Mouse (Mus musculus) heart, embryonic 11.5 days (tissue): ENCODE data around the gene Vmn1r222. TPM values are rescaled to one million over a fixed set of nuclear protein-coding genes. Genes with fewer than 3 reads are reported as not detected.
"Not testable (repeated sequence)": the region's sequence is repeated elsewhere in the genome, so short reads cannot be mapped to it uniquely, and the experiment has no call there.

Source experiments
- ATAC-seq: fragments of 200-750 bp; cut with Nextera tagmentation; replicated peaks from 2 replicates; pipeline ENCODE4 v1.8.0; 2017; ENCODE audit warnings: moderate library complexity; ENCODE audit not compliant: insufficient number of reproducible peaks, low FRiP score, low TSS enrichment
- H3K27ac ChIP-seq: fragments of 300-500 bp; sonication (generic); 2 replicates; pipeline ENCODE4 v1.5.1; 2014; ENCODE audit warnings: mild to moderate bottlenecking, low read depth, low read length
- H3K27me3 ChIP-seq: fragments of 300-500 bp; sonication (generic); 2 replicates; pipeline ENCODE4 v1.6.1; 2014; ENCODE audit warnings: mild to moderate bottlenecking, low read length, mixed read lengths; ENCODE audit not compliant: control insufficient read depth, insufficient read depth
- H3K36me3 ChIP-seq: fragments of 300-500 bp; sonication (generic); 2 replicates; pipeline ENCODE4 v1.6.1; 2014; ENCODE audit warnings: mild to moderate bottlenecking, low read length, moderate library complexity, mixed read lengths; ENCODE audit not compliant: control insufficient read depth, insufficient read depth
- H3K4me1 ChIP-seq: fragments of 300-500 bp; sonication (generic); 2 replicates; pipeline ENCODE4 v1.6.1; 2014; ENCODE audit warnings: low read length; ENCODE audit not compliant: control insufficient read depth, insufficient read depth
- H3K4me2 ChIP-seq: fragments of 300-500 bp; sonication (generic); 2 replicates; pipeline ENCODE4 v1.6.1; 2014; ENCODE audit warnings: mild to moderate bottlenecking, moderate library complexity
- H3K4me3 ChIP-seq: fragments of 300-500 bp; sonication (generic); 2 replicates; pipeline ENCODE4 v1.5.1; 2014; ENCODE audit warnings: low read depth, low read length
- H3K9ac ChIP-seq: fragments of 300-500 bp; sonication (generic); 2 replicates; pipeline ENCODE4 v1.6.1; 2014; ENCODE audit warnings: mild to moderate bottlenecking, low read depth, low read length, moderate library complexity
- H3K9me3 ChIP-seq: fragments of 300-500 bp; sonication (generic); replicated peaks from 2 replicates; pipeline ENCODE4 v1.6.1; 2016; ENCODE audit warnings: low read length; ENCODE audit not compliant: control insufficient read depth
- WGBS: fragments of 180-500 bp; shearing (Covaris S2); extraction: QIAGEN DNeasy Blood & Tissue Kit; methylation state at CpG from one replicate; pipeline ENCODE4 v1.1.7; 2014; ENCODE audit not compliant: insufficient replicate concordance; 5-methylcytosine and 5-hydroxymethylcytosine counted together
- polyA plus RNA-seq: library from polyadenylated mRNA; unstranded; fragments of >200 nt; fragmentation: Nextera tagmentation; extraction: Ambion mirVana; gene quantifications from 2 replicates; pipeline ENCODE4 v1.2.1, GENCODE M21; 2014

The Vmn1r222 gene
- polyA plus RNA-seq, 1 experiment from 2014 or later, result not detected

- Histone ChIP-seq H3K27ac (no peak overlapping the region), H3K9ac (no peak overlapping the region), H3K4me1 (no peaks in the 10 kb centered on the region), H3K4me2 (no peak overlapping the region), H3K27me3 (no peaks in the 10 kb centered on the region), H3K36me3 (no peaks in the 10 kb centered on the region), H3K4me3 (no peak overlapping the region), H3K9me3 (no peaks in the 10 kb centered on the region; the same call in 1 of the 2 replicates)
- 85% methylated on average over 2 of the region's 2 CpGs for WGBS
- no peak for ATAC-seq
These were observed 22.9 kb upstream of the Vmn1r222 start for GRCm38 (mm10) chr13:23258546-23259048.

- H3K27me3 ChIP-seq, ATAC-seq: not testable (repeated sequence)
- 71% methylated on average over 1 of the region's 1 CpGs for WGBS
These were observed 11.1 kb upstream of the Vmn1r222 start, which contains the start of gene Vmn1r223 for GRCm38 (mm10) chr13:23246834-23247233. Gene Vmn1r223 (plus strand): TSS chr13:23247134.

GRCm38 (mm10) chr13:23213827-23214226 lies 21.9 kb downstream of the Vmn1r222 start, which contains the start of gene Vmn1r221:
Gene Vmn1r221 (plus strand): TSS chr13:23214127.
- 69% methylated on average over 2 of the region's 2 CpGs for WGBS
- not testable (repeated sequence) for H3K27me3 ChIP-seq, H3K9me3 ChIP-seq, H3K9ac ChIP-seq, H3K36me3 ChIP-seq, ATAC-seq, H3K27ac ChIP-seq, H3K4me3 ChIP-seq, H3K4me2 ChIP-seq, H3K4me1 ChIP-seq

More at GRCm38 (mm10) chr13:23246834-23247233, 11.1 kb upstream of the Vmn1r222 start, which contains the start of gene Vmn1r223:
- H3K9ac ChIP-seq, H3K27ac ChIP-seq, H3K4me2 ChIP-seq, H3K36me3 ChIP-seq, H3K4me1 ChIP-seq, H3K9me3 ChIP-seq, H3K4me3 ChIP-seq: not testable (repeated sequence)

- not testable (repeated sequence) for H3K36me3 ChIP-seq, H3K27ac ChIP-seq, H3K9me3 ChIP-seq, H3K4me3 ChIP-seq, H3K9ac ChIP-seq, H3K4me2 ChIP-seq, ATAC-seq, H3K27me3 ChIP-seq, H3K4me1 ChIP-seq
- 81% methylated on average over 1 of the region's 1 CpGs for WGBS
These were observed 31.9 kb downstream of the Vmn1r222 start for GRCm38 (mm10) chr13:23203885-23204284.

GRCm38 (mm10) chr13:23187875-23188274 lies 47.9 kb downstream of the Vmn1r222 start, which contains the start of gene Vmn1r220:
Gene Vmn1r220 (minus strand): TSS chr13:23187975.
- no peak within 1 kb of the TSS for H3K27ac ChIP-seq
- ATAC-seq, result no peak
- 76% methylated on average over 2 of the region's 2 CpGs for WGBS
- H3K4me3 ChIP-seq, result no peak within 1 kb of the TSS
- no peaks in the 10 kb centered on the region for H3K36me3 ChIP-seq
- no peaks in the 10 kb centered on the region for H3K9me3 ChIP-seq
- H3K9ac ChIP-seq, result no peak within 1 kb of the TSS
- H3K4me2 ChIP-seq, result no peak within 1 kb of the TSS
- no peaks in the 10 kb centered on the region for H3K4me1 ChIP-seq
- no peaks in the 10 kb centered on the region for H3K27me3 ChIP-seq

Other genes starting within 250 kb of the Vmn1r222 start
- gene Vmn1r213, start 228.3 kb downstream of the Vmn1r222 start, polyA plus RNA-seq, result not detected in 2 replicates
- gene Vmn1r214, start 205.5 kb downstream of the Vmn1r222 start, polyA plus RNA-seq, result not detected in 2 replicates
- gene Vmn1r215, start 167.9 kb downstream of the Vmn1r222 start, polyA plus RNA-seq, result not detected in 2 replicates
- gene Vmn1r217, start 117.7 kb downstream of the Vmn1r222 start, polyA plus RNA-seq, result not detected in 2 replicates
- not detected in 2 replicates for gene Vmn1r218, start 102.8 kb downstream of the Vmn1r222 start, polyA plus RNA-seq
- not detected in 2 replicates for gene Vmn1r219, start 76.6 kb downstream of the Vmn1r222 start, polyA plus RNA-seq
- gene Vmn1r220, start 48.0 kb downstream of the Vmn1r222 start, polyA plus RNA-seq, result not detected in 2 replicates
- not detected in 2 replicates for gene Vmn1r221, start 21.8 kb downstream of the Vmn1r222 start, polyA plus RNA-seq
- not detected in 2 replicates for gene Vmn1r223, start 11.2 kb upstream of the Vmn1r222 start, polyA plus RNA-seq
- 43.4 and 43.7 TPM in 2 replicates for gene Zfp322a, start 133.3 kb upstream of the Vmn1r222 start, polyA plus RNA-seq
- 8.9 and 9.8 TPM in 2 replicates for gene Abt1, start 187.9 kb upstream of the Vmn1r222 start, polyA plus RNA-seq
- gene Btn1a1, start 230.0 kb upstream of the Vmn1r222 start, polyA plus RNA-seq, result 0.97 and 1.7 TPM in 2 replicates